Mouse (Mus musculus) ES-E14 (cell line): ENCODE data around the gene Ermap. TPM values are rescaled to one million over a fixed set of nuclear protein-coding genes. Genes with fewer than 3 reads are reported as not detected.

Experiments used
- DNase-seq: peaks from one replicate; pipeline ENCODE4 v3.0.0-alpha.2; 2013; ENCODE audit warnings: low read depth, low spot score
- H3K27ac ChIP-seq: 2 replicates; pipeline ENCODE4 v1.5.1; 2012; ENCODE audit warnings: low read depth, mild to moderate bottlenecking, low read length, moderate library complexity, mixed read lengths; ENCODE audit not compliant: poor library complexity, insufficient read depth, severe bottlenecking
- H3K36me3 ChIP-seq: 2 replicates; pipeline ENCODE4 v1.6.1; 2012; ENCODE audit warnings: mild to moderate bottlenecking, low read length, moderate library complexity, mixed read lengths; ENCODE audit not compliant: control insufficient read depth, poor library complexity, insufficient read depth, severe bottlenecking
- H3K4me1 ChIP-seq, 2 experiments: fragments of 150-350 bp in 1 of 2; sonication (generic) in 1 of 2; 2 replicates each; pipeline ENCODE4 v1.6.1; 2012; ENCODE audit warnings: low read length in 2 of 2, mild to moderate bottlenecking in 1 of 2, mixed read lengths in 1 of 2; ENCODE audit not compliant: control insufficient read depth in 2 of 2, insufficient read depth in 2 of 2, poor library complexity in 1 of 2
- H3K4me3 ChIP-seq, 2 experiments: fragments of 150-350 bp in 1 of 2; sonication (generic) in 1 of 2; 2 replicates each; pipeline ENCODE4 v1.5.1; 2012; ENCODE audit warnings: low read length in 2 of 2, low read depth in 1 of 2, mild to moderate bottlenecking in 1 of 2, mixed read lengths in 1 of 2; ENCODE audit not compliant: insufficient read depth in 1 of 2, poor library complexity in 1 of 2, severe bottlenecking in 1 of 2
- H3K9ac ChIP-seq: 2 replicates; pipeline ENCODE4 v1.6.1; 2012; ENCODE audit warnings: low read depth, mild to moderate bottlenecking, low read length, mixed read lengths; ENCODE audit not compliant: poor library complexity, insufficient read depth, severe bottlenecking
- H3K9me3 ChIP-seq: fragments of 150-350 bp; sonication (generic); 2 replicates; pipeline ENCODE4 v1.6.1; 2012; ENCODE audit warnings: low read depth, mild to moderate bottlenecking, low read length; ENCODE audit not compliant: control insufficient read depth, insufficient read depth
- CHD2 ChIP-seq: IDR thresholded peaks from 2 replicates; pipeline ENCODE4 v1.6.1; 2014; ENCODE audit warnings: mild to moderate bottlenecking, low read depth, low read length, inconsistent platforms
- HCFC1 ChIP-seq: IDR thresholded peaks from 2 replicates; pipeline ENCODE4 v1.6.1; 2012; ENCODE audit warnings: low read length, inconsistent platforms, borderline replicate concordance; ENCODE audit not compliant: insufficient read depth
- MAFK ChIP-seq: IDR thresholded peaks from 2 replicates; pipeline ENCODE4 v1.6.1; 2014; ENCODE audit warnings: mild to moderate bottlenecking, low read depth, low read length, inconsistent platforms; ENCODE audit not compliant: insufficient read depth
- ZC3H11A ChIP-seq: IDR thresholded peaks from 2 replicates; pipeline ENCODE4 v1.6.1; 2012; ENCODE audit warnings: low read depth, mild to moderate bottlenecking, inconsistent platforms, low read length, borderline replicate concordance
- ZNF384 ChIP-seq: IDR thresholded peaks from 2 replicates; pipeline ENCODE4 v1.6.1; 2012; ENCODE audit warnings: low read depth, low read length, inconsistent platforms
- in situ Hi-C, 2 experiments: fragments of 600-800 bp; cut with MboI; formaldehyde crosslinking; loops; one replicate each; pipeline ENCODE4 v1.15.1; 2025; ENCODE audit warnings: low sequenced_read_pairs in 2 of 2, inconsistent platforms in 1 of 2; ENCODE audit not compliant: unreplicated experiment in 2 of 2
- total RNA-seq: library from RNA; depleted of rRNA; stranded (reverse); fragments of 300-350 nt; gene quantifications from 2 replicates; pipeline ENCODE4 v1.2.3, GENCODE M21; 2012

Gene Ermap
- total RNA-seq, 1 experiment = 0.18 TPM

GRCm38 (mm10) chr4:119191273-119191672 lies 1.5 kb upstream of the Ermap start:
- Histone ChIP-seq H3K4me1 (peaks cover 2% of the 10 kb centered on the region in 2 experiments; a peak in 2 of 4 replicates), H3K9me3 (no peaks in the 10 kb centered on the region), H3K36me3 (no peaks in the 10 kb centered on the region), H3K4me3 (no peak overlapping the region), H3K9ac (no peak overlapping the region), H3K27ac (no peak overlapping the region)
- in situ Hi-C loops = no loop called here
- no peak for DNase-seq
- TF ChIP-seq MAFK (no peak), ZNF384 (no peak), CHD2 (no peak), HCFC1 (no peak), ZC3H11A (no peak)

- H3K27ac ChIP-seq = no peak overlapping the region
These were observed 807 bp upstream of the Ermap start for GRCm38 (mm10) chr4:119190618-119191017.

DNA sequence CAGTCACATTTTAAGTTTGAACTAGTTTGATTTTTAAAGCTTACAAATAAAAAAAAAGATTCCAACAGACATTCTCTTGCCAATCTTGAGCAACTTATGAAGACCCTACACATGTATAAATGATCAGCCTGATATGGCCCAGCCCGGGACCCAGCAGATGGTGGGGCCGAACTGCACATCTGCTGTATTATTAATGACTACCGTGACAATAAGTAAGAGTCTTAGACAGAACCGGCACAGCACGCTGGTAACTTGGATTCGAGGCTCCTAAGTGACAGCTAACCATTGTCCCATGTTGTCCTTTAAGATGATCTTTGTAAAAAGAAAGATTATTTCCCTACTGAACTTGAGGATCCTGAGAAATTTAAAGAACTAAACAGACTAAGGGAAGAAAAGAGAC lies 419 bp downstream of the Ermap start:
- H3K27ac ChIP-seq = no peak overlapping the region
- no peak overlapping the region for H3K4me3 ChIP-seq
- in situ Hi-C loops = no loop called here

More at GRCm38 (mm10) chr4:119190618-119191017, 807 bp upstream of the Ermap start:
- Histone ChIP-seq H3K36me3 (no peaks in the 10 kb centered on the region), H3K4me3 (no peak overlapping the region), H3K9me3 (no peaks in the 10 kb centered on the region), H3K9ac (no peak overlapping the region), H3K4me1 (peaks cover 0 to under 1% of the 10 kb centered on the region in 2 experiments; a peak in 1 of 4 replicates)
- no peak for DNase-seq
- TF ChIP-seq ZNF384 (no peak), ZC3H11A (no peak), MAFK (no peak), CHD2 (no peak), HCFC1 (no peak)
- in situ Hi-C loops = no loop called here

DNA sequence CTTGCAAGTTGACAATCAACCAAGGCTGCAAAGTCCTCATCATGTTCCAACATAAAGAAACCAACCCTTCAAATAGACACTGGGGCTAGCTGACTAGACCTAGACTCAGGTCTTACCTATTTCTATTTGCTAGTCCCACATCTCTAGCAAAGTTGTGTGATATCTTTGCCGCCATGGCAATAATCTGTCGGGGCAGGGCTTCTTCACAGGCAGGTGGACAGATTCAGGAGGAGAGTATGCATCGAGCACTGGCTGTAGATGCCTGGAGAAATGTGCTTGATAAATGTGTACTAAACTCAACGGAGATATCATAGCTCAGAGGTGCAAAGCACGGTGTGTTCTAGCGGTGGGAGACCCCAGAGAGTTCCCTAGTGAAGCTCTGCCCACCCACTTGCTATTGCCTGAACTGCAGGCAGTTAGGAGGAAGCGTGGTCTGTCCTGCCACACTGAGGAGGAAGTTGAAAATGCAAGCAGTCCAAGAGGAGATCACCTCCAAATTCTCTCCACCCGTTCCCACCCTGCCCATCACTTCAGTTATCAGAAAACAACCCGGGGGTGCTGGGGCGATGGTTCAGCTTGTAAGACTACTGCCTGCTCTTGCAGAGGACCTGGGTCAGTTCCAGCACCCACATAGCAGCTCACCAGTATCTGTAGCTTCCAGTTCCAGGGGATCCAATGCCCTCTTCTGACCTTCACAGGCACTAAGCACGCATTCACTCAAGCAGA lies 1.6 kb downstream of the Ermap start:
- no peak for TF ChIP-seq ZNF384
- TF ChIP-seq CHD2 = no peak
- TF ChIP-seq HCFC1 = no peak
- TF ChIP-seq ZC3H11A = no peak
- TF ChIP-seq MAFK = no peak
- DNase-seq = no peak
- Histone ChIP-seq H3K4me1 (no peaks in the 10 kb centered on the region), H3K9me3 (no peaks in the 10 kb centered on the region), H3K27ac (no peak overlapping the region), H3K4me3 (no peak overlapping the region), H3K9ac (no peak overlapping the region), H3K36me3 (no peaks in the 10 kb centered on the region)
- in situ Hi-C loops = no loop called here

More for the DNA sequence above, 419 bp downstream of the Ermap start:
- no peaks in the 10 kb centered on the region for H3K4me1 ChIP-seq
- no peak for DNase-seq
- no peaks in the 10 kb centered on the region for H3K36me3 ChIP-seq
- no peak for TF ChIP-seq ZC3H11A
- H3K9ac ChIP-seq = no peak overlapping the region
- no peaks in the 10 kb centered on the region for H3K9me3 ChIP-seq
